In genomic region chr4:63860688-63861540, GRCm38 (mm10) we compare ENCODE assay signal across 19 mouse cellular contexts. TPM values are rescaled to one million over a fixed set of nuclear protein-coding genes. Genes with fewer than 3 reads are reported as not detected.
DNase-seq lines count a peak whose midpoint lies in the region; ATAC-seq and TF ChIP-seq lines count a peak whose summit lies in the region.
"Had no signal": no experiment of that assay in that cellular context is flagged by ENCODE, and none has a peak within 500 bp of the region (broad histone marks: within the 10 kb centered on the region; RNA-seq: fewer than 3 reads in every experiment).

Gene Tnfsf8, minus strand, starts transcription at chr4:63861347.

- H3K27ac ChIP-seq in liver, embryonic 11.5 days (ENCODE audit: low read depth, low read length), result no peak within 1 kb of the TSS
- H3K27ac ChIP-seq in left cerebral cortex, adult 2 months, result no peak within 1 kb of the TSS
- H3K27ac ChIP-seq: heart, embryonic 10.5 days; hindbrain, embryonic 15.5 days; midbrain, embryonic 12.5 days; neural tube, embryonic 13.5 days had no signal

- peak; percentile 5 for DNase-seq in liver
- no peak for DNase-seq in liver, embryonic 11.5 days (ENCODE audit: low spot score)
- peak; percentile 15 to 37 for DNase-seq in CD8-positive naive resting alpha-beta T cell, adult 2 months (ENCODE audit: low read depth in 2 of 2, low spot score in 2 of 2)
- DNase-seq in thymus, postnatal 0 days (ENCODE audit: low spot score), result peak; percentile 57
- DNase-seq in adrenal gland, adult (ENCODE audit: inconsistent age in 2 of 2, low spot score in 1 of 2), result no peak
- no peak for DNase-seq in cerebellum, adult 8-10 months
- DNase-seq in left cerebral cortex, adult 2 months (ENCODE audit: extremely low spot score in 1 of 2, low spot score in 2 of 2), result no peak
- DNase-seq: cerebellum, adult 18-20 months; kidney, postnatal 25 days; right cerebral cortex, adult 18-20 months had no signal

- no peak within 1 kb of the TSS for H3K4me3 ChIP-seq in liver, embryonic 11.5 days (ENCODE audit: low read depth, low read length)
- H3K4me3 ChIP-seq in left cerebral cortex, adult 2 months, result no peak within 1 kb of the TSS
- H3K4me3 ChIP-seq: heart, embryonic 10.5 days; hindbrain, embryonic 15.5 days; midbrain, embryonic 12.5 days; neural tube, embryonic 13.5 days had no signal

- no peaks in the 10 kb centered on the region for H3K4me1 ChIP-seq in liver, embryonic 11.5 days (replicated peaks; ENCODE audit: control insufficient read depth, insufficient read depth, low read length)
- H3K4me1 ChIP-seq: heart, embryonic 10.5 days; hindbrain, embryonic 15.5 days; midbrain, embryonic 12.5 days had no signal

- intact Hi-C loops in left cerebral cortex, adult 2 months (cut with DNase I), result no loop called here

- H3K9me3 ChIP-seq in liver, embryonic 11.5 days (ENCODE audit: control insufficient read depth, low read length), result no peaks in the 10 kb centered on the region
- H3K9me3 ChIP-seq: heart, embryonic 10.5 days; hindbrain, embryonic 15.5 days; midbrain, embryonic 12.5 days; neural tube, embryonic 13.5 days had no signal

- H3K4me2 ChIP-seq in liver, embryonic 11.5 days, result no peak within 1 kb of the TSS
- H3K4me2 ChIP-seq: hindbrain, embryonic 15.5 days; midbrain, embryonic 12.5 days; neural tube, embryonic 13.5 days had no signal

- H3K36me3 ChIP-seq in liver, embryonic 11.5 days (ENCODE audit: control insufficient read depth, insufficient read depth, low read length), result no peaks in the 10 kb centered on the region
- H3K36me3 ChIP-seq: heart, embryonic 10.5 days; hindbrain, embryonic 15.5 days; midbrain, embryonic 12.5 days; neural tube, embryonic 13.5 days had no signal

- TF ChIP-seq CTCF in left cerebral cortex, adult 2 months (IDR thresholded peaks at IDR 0.05), result no peak

- no peak for ATAC-seq in liver, embryonic 11.5 days (replicated peaks; ENCODE audit: low FRiP score)
- ATAC-seq in megakaryocyte, adult 5-6 weeks (ENCODE audit: poor library complexity, severe bottlenecking), result peak; percentile 83

- H3K9ac ChIP-seq in liver, embryonic 11.5 days (ENCODE audit: low read depth, low read length), result no peak within 1 kb of the TSS
- H3K9ac ChIP-seq: hindbrain, embryonic 15.5 days; midbrain, embryonic 12.5 days; neural tube, embryonic 13.5 days had no signal

- no peaks in the 10 kb centered on the region for H3K27me3 ChIP-seq in liver, embryonic 11.5 days (replicated peaks; ENCODE audit: control insufficient read depth, insufficient read depth, low read length)
- H3K27me3 ChIP-seq: hindbrain, embryonic 15.5 days; midbrain, embryonic 12.5 days; neural tube, embryonic 13.5 days had no signal

- WGBS in liver, embryonic 11.5 days, result 72% methylated on average over 19 of the region's 19 CpGs

RNA-seq across cellular contexts. Expression of gene Tnfsf8, which starts in this region (rescaled TPM):
- not detected in 2 replicates for polyA plus RNA-seq in liver, embryonic 11.5 days (2014; fragmentation: Nextera tagmentation; extraction: Ambion mirVana)
- 0.91 and 0.93 TPM in 2 replicates for total RNA-seq in megakaryocyte, adult 5-6 weeks (2015)
- 0.77 and 1.4 TPM in 2 replicates for total RNA-seq in megakaryocyte, adult 5-6 weeks (2017)
- 0.57 and 0.86 TPM in 2 replicates for polyA plus RNA-seq in thymus, postnatal 0 days (2015; fragmentation: Nextera tagmentation; extraction: Ambion mirVana)
- not detected for total RNA-seq in left cerebral cortex, adult 2 months (2021)
- total RNA-seq: adrenal gland, postnatal 4 days; gastrocnemius, adult 18-20 months; left cerebral cortex, adult 18-20 months had no signal
- polyA plus RNA-seq: heart, embryonic 10.5 days; hindbrain, embryonic 15.5 days; midbrain, embryonic 12.5 days; neural tube, embryonic 13.5 days; stomach, embryonic 16.5 days had no signal

Comparison
In these comparisons a context has a peak if more than half of its experiments do, and no peak if none do; other contexts are left out.
1. DNase-seq: peak in liver (single experiment) and CD8-positive naive resting alpha-beta T cell, adult 2 months (2 of 2); none in liver, embryonic 11.5 days (single experiment), adrenal gland, adult (0 of 2), cerebellum, adult 8-10 months (single experiment) and left cerebral cortex, adult 2 months (0 of 2).
2. Peak in DNase-seq in thymus, postnatal 0 days; RNA of the gene not detected or under 1 TPM.